Mouse (Mus musculus): ENCODE data around the gene Lrpap1. TPM values are rescaled to one million over a fixed set of nuclear protein-coding genes. Genes with fewer than 3 reads are reported as not detected.
A peak's percentile ranks its signal among the peaks of the same experiment; 100 is the strongest.

Lrpap1 gene
- polyA plus RNA-seq, 1 experiment: 124 TPM

GRCm38 (mm10) chr5:35143460-35144245, 38.1 kb upstream of the Lrpap1 start:
- H3K4me3 ChIP-seq (replicated peaks; ENCODE audit: insufficient read depth, low read depth, low read length): no peak overlapping the region
- peaks cover 75% of the 10 kb centered on the region for H3K4me1 ChIP-seq (ENCODE audit: control insufficient read depth, insufficient read depth, low read length)
- H3K27me3 ChIP-seq (ENCODE audit: control insufficient read depth, insufficient read depth, low read length): no peaks in the 10 kb centered on the region
- no peak for TF ChIP-seq CTCF (IDR thresholded peaks at IDR 0.05; ENCODE audit: borderline replicate concordance, insufficient read depth, low read depth, low read length)
- TF ChIP-seq POLR2A (IDR thresholded peaks at IDR 0.05; ENCODE audit: borderline replicate concordance, insufficient read depth, low read length): no peak
- peak; percentile 37 to 44 for DNase-seq
- H3K27ac ChIP-seq (ENCODE audit: insufficient read depth, low read length): no peak overlapping the region
- WGBS: 37% methylated on average over 10 of the region's 10 CpGs

- TF ChIP-seq CTCF (IDR thresholded peaks at IDR 0.05; ENCODE audit: borderline replicate concordance, insufficient read depth, low read depth, low read length) (no peak), POLR2A (IDR thresholded peaks at IDR 0.05; ENCODE audit: borderline replicate concordance, insufficient read depth, low read length) (no peak)
- Histone ChIP-seq H3K4me3 (replicated peaks; ENCODE audit: insufficient read depth, low read depth, low read length) (no peak overlapping the region), H3K27ac (ENCODE audit: insufficient read depth, low read length) (no peak overlapping the region), H3K4me1 (ENCODE audit: control insufficient read depth, insufficient read depth, low read length) (peaks cover 78% of the 10 kb centered on the region), H3K27me3 (ENCODE audit: control insufficient read depth, insufficient read depth, low read length) (no peaks in the 10 kb centered on the region)
- no peak for DNase-seq
- WGBS: 81% methylated on average over 1 of the region's 1 CpGs
Observed at GRCm38 (mm10) chr5:35142910-35143309, 37.3 kb upstream of the Lrpap1 start.

- peak; percentile 68 to 82 for DNase-seq
- no peak overlapping the region for H3K4me3 ChIP-seq (replicated peaks; ENCODE audit: insufficient read depth, low read depth, low read length)
- no peaks in the 10 kb centered on the region for H3K27me3 ChIP-seq (ENCODE audit: control insufficient read depth, insufficient read depth, low read length)
- WGBS: 9% methylated on average over 3 of the region's 3 CpGs
- TF ChIP-seq POLR2A (IDR thresholded peaks at IDR 0.05; ENCODE audit: borderline replicate concordance, insufficient read depth, low read length) (no peak), CTCF (IDR thresholded peaks at IDR 0.05; ENCODE audit: borderline replicate concordance, insufficient read depth, low read depth, low read length) (no peak)
- H3K27ac ChIP-seq (ENCODE audit: insufficient read depth, low read length): no peak overlapping the region
- H3K4me1 ChIP-seq (ENCODE audit: control insufficient read depth, insufficient read depth, low read length): peaks cover 72% of the 10 kb centered on the region
Observed at GRCm38 (mm10) chr5:35141316-35141715, 35.8 kb upstream of the Lrpap1 start.

GRCm38 (mm10) chr5:35138183-35138611, 32.6 kb upstream of the Lrpap1 start:
- Histone ChIP-seq H3K27ac (ENCODE audit: insufficient read depth, low read length) (peak overlapping the region; percentile 52), H3K4me3 (replicated peaks; ENCODE audit: insufficient read depth, low read depth, low read length) (no peak overlapping the region), H3K27me3 (ENCODE audit: control insufficient read depth, insufficient read depth, low read length) (no peaks in the 10 kb centered on the region), H3K4me1 (ENCODE audit: control insufficient read depth, insufficient read depth, low read length) (peaks cover 58% of the 10 kb centered on the region)
- 4% methylated on average over 11 of the region's 11 CpGs for WGBS
- peak; percentile 94 to 97 for DNase-seq
- TF ChIP-seq CTCF (IDR thresholded peaks at IDR 0.05; ENCODE audit: borderline replicate concordance, insufficient read depth, low read depth, low read length): peak; percentile 25; the same call in 1 of the 2 replicates
- TF ChIP-seq POLR2A (IDR thresholded peaks at IDR 0.05; ENCODE audit: borderline replicate concordance, insufficient read depth, low read length): no peak

- Histone ChIP-seq H3K4me3 (replicated peaks; ENCODE audit: insufficient read depth, low read depth, low read length) (no peak overlapping the region), H3K4me1 (ENCODE audit: control insufficient read depth, insufficient read depth, low read length) (peaks cover 54% of the 10 kb centered on the region), H3K27me3 (ENCODE audit: control insufficient read depth, insufficient read depth, low read length) (no peaks in the 10 kb centered on the region), H3K27ac (ENCODE audit: insufficient read depth, low read length) (peak overlapping the region; percentile 41; the same call in 1 of the 2 replicates)
- WGBS: 28% methylated on average over 13 of the region's 13 CpGs
- TF ChIP-seq POLR2A (IDR thresholded peaks at IDR 0.05; ENCODE audit: borderline replicate concordance, insufficient read depth, low read length): no peak
- DNase-seq: peak; percentile 57 to 62
Observed at GRCm38 (mm10) chr5:35137510-35138182, 32.1 kb upstream of the Lrpap1 start.

GRCm38 (mm10) chr5:35135903-35136302, 30.3 kb upstream of the Lrpap1 start:
- H3K4me3 ChIP-seq (replicated peaks; ENCODE audit: insufficient read depth, low read depth, low read length): no peak overlapping the region
- peaks cover 50% of the 10 kb centered on the region for H3K4me1 ChIP-seq (ENCODE audit: control insufficient read depth, insufficient read depth, low read length)
- H3K27ac ChIP-seq (ENCODE audit: insufficient read depth, low read length): no peak overlapping the region
- TF ChIP-seq POLR2A (IDR thresholded peaks at IDR 0.05; ENCODE audit: borderline replicate concordance, insufficient read depth, low read length): no peak
- no peak for TF ChIP-seq CTCF (IDR thresholded peaks at IDR 0.05; ENCODE audit: borderline replicate concordance, insufficient read depth, low read depth, low read length)
- DNase-seq: peak in 1 of 2 experiments; percentile 1
- H3K27me3 ChIP-seq (ENCODE audit: control insufficient read depth, insufficient read depth, low read length): no peaks in the 10 kb centered on the region
- 89% methylated on average over 5 of the region's 5 CpGs for WGBS

- H3K27me3 ChIP-seq (ENCODE audit: control insufficient read depth, insufficient read depth, low read length): no peaks in the 10 kb centered on the region
- DNase-seq: no peak
- H3K4me1 ChIP-seq (ENCODE audit: control insufficient read depth, insufficient read depth, low read length): peaks cover 46% of the 10 kb centered on the region
- no peak for TF ChIP-seq POLR2A (IDR thresholded peaks at IDR 0.05; ENCODE audit: borderline replicate concordance, insufficient read depth, low read length)
- TF ChIP-seq CTCF (IDR thresholded peaks at IDR 0.05; ENCODE audit: borderline replicate concordance, insufficient read depth, low read depth, low read length): no peak
- H3K27ac ChIP-seq (ENCODE audit: insufficient read depth, low read length): no peak overlapping the region
- 87% methylated on average over 3 of the region's 3 CpGs for WGBS
- no peak overlapping the region for H3K4me3 ChIP-seq (replicated peaks; ENCODE audit: insufficient read depth, low read depth, low read length)
Observed at GRCm38 (mm10) chr5:35134286-35134685, 28.7 kb upstream of the Lrpap1 start.

GRCm38 (mm10) chr5:35133468-35133867, 27.9 kb upstream of the Lrpap1 start:
- Histone ChIP-seq H3K27me3 (ENCODE audit: control insufficient read depth, insufficient read depth, low read length) (no peaks in the 10 kb centered on the region), H3K4me3 (replicated peaks; ENCODE audit: insufficient read depth, low read depth, low read length) (no peak overlapping the region), H3K4me1 (ENCODE audit: control insufficient read depth, insufficient read depth, low read length) (peaks cover 45% of the 10 kb centered on the region), H3K27ac (ENCODE audit: insufficient read depth, low read length) (no peak overlapping the region)
- 60% methylated on average over 4 of the region's 4 CpGs for WGBS
- DNase-seq: no peak
- TF ChIP-seq CTCF (IDR thresholded peaks at IDR 0.05; ENCODE audit: borderline replicate concordance, insufficient read depth, low read depth, low read length) (no peak), POLR2A (IDR thresholded peaks at IDR 0.05; ENCODE audit: borderline replicate concordance, insufficient read depth, low read length) (no peak)
